ENCODE assay signal across 27 mouse cellular contexts in genomic region chrX:109098511-109098910, GRCm38 (mm10). TPM values are rescaled to one million over a fixed set of nuclear protein-coding genes. Genes with fewer than 3 reads are reported as not detected.
A peak's percentile ranks its signal among the peaks of the same experiment; 100 is the strongest.
DNase-seq lines count a peak whose midpoint lies in the region; ATAC-seq and TF ChIP-seq lines count a peak whose summit lies in the region.
"Had no signal": no experiment of that assay in that cellular context is flagged by ENCODE, and none has a peak within 500 bp of the region (broad histone marks: within the 10 kb centered on the region; RNA-seq: fewer than 3 reads in every experiment).

No protein-coding gene starts in this region.

- no peaks in the 10 kb centered on the region; the same call in 1 of the 2 replicates for H3K4me1 ChIP-seq in liver, embryonic 11.5 days (replicated peaks; ENCODE audit: control insufficient read depth, insufficient read depth, low read length)
- H3K4me1 ChIP-seq in liver, embryonic 15.5 days (replicated peaks), result peaks cover 8% of the 10 kb centered on the region
- H3K4me1 ChIP-seq: embryonic facial prominence, embryonic 12.5 days; hindbrain, embryonic 10.5 days; limb, embryonic 12.5 days; lung, embryonic 15.5 days had no signal

- no peak for DNase-seq in liver, embryonic 11.5 days (ENCODE audit: low spot score)
- no peak for DNase-seq in liver
- DNase-seq in cerebellum, postnatal 36 days, result no peak
- DNase-seq in layer of hippocampus, adult 18-20 months (ENCODE audit: low spot score in 2 of 2), result no peak
- DNase-seq: adrenal gland, postnatal 25 days; cerebellum, adult 11 months; cerebellum, adult 9-11 months; gastrocnemius, postnatal 10 days; heart, adult 11 months; kidney, adult 9 months; kidney, postnatal 14 days; right cerebral cortex, adult 18-20 months; thymus, adult 18-20 months; thymus, postnatal 36 days had no signal

- peak; percentile 31 for ATAC-seq in liver, embryonic 11.5 days (replicated peaks; ENCODE audit: low FRiP score)
- peak; percentile 22; the same call in 1 of the 2 replicates for ATAC-seq in erythroblast, adult 5-6 weeks (replicated peaks; ENCODE audit: low FRiP score, poor library complexity, severe bottlenecking)
- ATAC-seq in liver, embryonic 15.5 days (ENCODE audit: insufficient read depth), result peak; percentile 39
- ATAC-seq: forebrain, embryonic 16.5 days; hindbrain, embryonic 16.5 days; intestine, embryonic 16.5 days; midbrain, embryonic 16.5 days had no signal

- no peak for TF ChIP-seq POLR2A in myocyte (IDR thresholded peaks at IDR 0.05; ENCODE audit: insufficient read length, low read depth)

- no peaks in the 10 kb centered on the region for H3K36me3 ChIP-seq in liver, embryonic 11.5 days (ENCODE audit: control insufficient read depth, insufficient read depth, low read length)
- no peaks in the 10 kb centered on the region for H3K36me3 ChIP-seq in liver, embryonic 15.5 days (replicated peaks)
- H3K36me3 ChIP-seq in myocyte (ENCODE audit: control insufficient read depth, insufficient read depth), result no peaks in the 10 kb centered on the region
- H3K36me3 ChIP-seq: embryonic facial prominence, embryonic 12.5 days; hindbrain, embryonic 10.5 days; limb, embryonic 12.5 days; lung, embryonic 15.5 days had no signal

- peaks cover 78% of the 10 kb centered on the region for H3K79me2 ChIP-seq in myocyte (ENCODE audit: control insufficient read depth, insufficient read depth)

- no peaks in the 10 kb centered on the region for H3K9me3 ChIP-seq in liver, embryonic 11.5 days (ENCODE audit: control insufficient read depth, low read length)
- H3K9me3 ChIP-seq in liver, embryonic 15.5 days (replicated peaks), result no peaks in the 10 kb centered on the region
- H3K9me3 ChIP-seq: embryonic facial prominence, embryonic 12.5 days; hindbrain, embryonic 10.5 days; limb, embryonic 12.5 days; lung, embryonic 15.5 days; megakaryocyte, embryonic 14.5 days had no signal

- H3K4me2 ChIP-seq in liver, embryonic 11.5 days, result peak overlapping the region; percentile 39
- H3K4me2 ChIP-seq in liver, embryonic 15.5 days, result peak overlapping the region; percentile 40
- H3K4me2 ChIP-seq in myocyte (ENCODE audit: low read depth), result peak overlapping the region; percentile 65
- H3K4me2 ChIP-seq: embryonic facial prominence, embryonic 12.5 days; heart, embryonic 11.5 days; limb, embryonic 12.5 days had no signal

- no peak overlapping the region for H3ac ChIP-seq in myocyte (ENCODE audit: control insufficient read depth, insufficient read length)

- WGBS in liver, embryonic 11.5 days, result 95% methylated on average over 1 of the region's 1 CpGs
- 53% methylated on average over 1 of the region's 1 CpGs for WGBS in liver, embryonic 15.5 days (ENCODE audit: insufficient replicate concordance)

- H3K4me3 ChIP-seq in liver, embryonic 11.5 days (ENCODE audit: low read depth, low read length), result no peak overlapping the region
- 0 out of 2 replicates have a peak overlapping the region, but pooled peaks have one; percentile 2 for H3K4me3 ChIP-seq in liver, embryonic 15.5 days (replicated peaks)
- H3K4me3 ChIP-seq in myocyte, result no peak overlapping the region
- H3K4me3 ChIP-seq: embryonic facial prominence, embryonic 12.5 days; hindbrain, embryonic 10.5 days; limb, embryonic 12.5 days; lung, embryonic 15.5 days; megakaryocyte, embryonic 14.5 days had no signal

- no peak overlapping the region for H3K9ac ChIP-seq in liver, embryonic 11.5 days (ENCODE audit: low read depth, low read length)
- H3K9ac ChIP-seq in liver, embryonic 15.5 days, result no peak overlapping the region
- H3K9ac ChIP-seq: embryonic facial prominence, embryonic 12.5 days; limb, embryonic 12.5 days; lung, embryonic 15.5 days had no signal

- H3K27me3 ChIP-seq in liver, embryonic 11.5 days (replicated peaks; ENCODE audit: control insufficient read depth, insufficient read depth, low read length), result no peaks in the 10 kb centered on the region
- H3K27me3 ChIP-seq in liver, embryonic 15.5 days, result no peaks in the 10 kb centered on the region
- H3K27me3 ChIP-seq in myocyte (ENCODE audit: control insufficient read depth, insufficient read depth, insufficient read length), result no peaks in the 10 kb centered on the region
- H3K27me3 ChIP-seq: embryonic facial prominence, embryonic 12.5 days; limb, embryonic 12.5 days; lung, embryonic 15.5 days had no signal

- no peak overlapping the region for H3K27ac ChIP-seq in liver, embryonic 11.5 days (ENCODE audit: low read depth, low read length)
- H3K27ac ChIP-seq in liver, embryonic 15.5 days (replicated peaks), result peak overlapping the region; percentile 61; the same call in 1 of the 2 replicates
- H3K27ac ChIP-seq: embryonic facial prominence, embryonic 12.5 days; hindbrain, embryonic 10.5 days; limb, embryonic 12.5 days; lung, embryonic 15.5 days had no signal

TF ChIP-seq in myocyte, 11 proteins besides CTCF, POLR2A, EP300 and RAD21:
- TF ChIP-seq POLR2AphosphoS2 (IDR thresholded peaks at IDR 0.05; ENCODE audit: insufficient read length, low read depth) (no peak), MYOD1 (IDR thresholded peaks at IDR 0.05; ENCODE audit: control insufficient read depth in 1 of 3, insufficient read length in 2 of 3, low read depth in 2 of 3) (no peak), E2F4 (IDR thresholded peaks at IDR 0.05; ENCODE audit: insufficient read depth) (no peak), MYOG (IDR thresholded peaks at IDR 0.05; ENCODE audit: control insufficient read depth in 1 of 3, insufficient read depth in 1 of 3, insufficient read length in 2 of 3, low read depth in 2 of 3) (no peak), CEBPB (IDR thresholded peaks at IDR 0.05; ENCODE audit: insufficient read depth, poor library complexity, severe bottlenecking) (no peak), TCF12 (IDR thresholded peaks at IDR 0.05; ENCODE audit: insufficient read depth, poor library complexity, severe bottlenecking) (no peak), TCF3 (IDR thresholded peaks at IDR 0.05; ENCODE audit: insufficient read length, low read depth) (no peak), MAX (IDR thresholded peaks at IDR 0.05; ENCODE audit: low read depth) (no peak), USF1 (IDR thresholded peaks at IDR 0.05; ENCODE audit: low read depth) (no peak), REST (IDR thresholded peaks at IDR 0.05; ENCODE audit: insufficient read depth, insufficient read length) (no peak), SRF (IDR thresholded peaks at IDR 0.05; ENCODE audit: control insufficient read depth, insufficient read length, low read depth) (no peak)

RNA-seq across cellular contexts. Expression of gene Sh3bgrl, which starts 3.3 kb away (rescaled TPM):
- 89.2 and 93.5 TPM in 2 replicates for polyA plus RNA-seq in liver, embryonic 11.5 days (2014; fragmentation: Nextera tagmentation; extraction: Ambion mirVana)
- 56.2 and 71.3 TPM in 2 replicates for total RNA-seq in erythroblast, adult 5-6 weeks (2015; ENCODE audit: low replicate concordance)
- 35.5 and 44.2 TPM in 2 replicates for total RNA-seq in erythroblast, adult 5-6 weeks (2017; ENCODE audit: low replicate concordance)
- 44.1 and 47.5 TPM in 2 replicates for polyA plus RNA-seq in liver, embryonic 15.5 days (2015; fragmentation: Nextera tagmentation; extraction: Ambion mirVana)
- 18.5 TPM for polyA plus RNA-seq in myocyte (2012; fragmentation: generic; extraction: Trizol)
- total RNA-seq in layer of hippocampus, adult 18-20 months (2021), result 10 to 100 TPM; 73.8 to 81.1 TPM
